Mouse (Mus musculus): ENCODE measurements around the gene Pigk. TPM values are rescaled to one million over a fixed set of nuclear protein-coding genes. Genes with fewer than 3 reads are reported as not detected.
A peak's percentile ranks its signal among the peaks of the same experiment; 100 is the strongest.

The Pigk gene
- polyA plus RNA-seq, 1 experiment, result 17.0 TPM

DNA sequence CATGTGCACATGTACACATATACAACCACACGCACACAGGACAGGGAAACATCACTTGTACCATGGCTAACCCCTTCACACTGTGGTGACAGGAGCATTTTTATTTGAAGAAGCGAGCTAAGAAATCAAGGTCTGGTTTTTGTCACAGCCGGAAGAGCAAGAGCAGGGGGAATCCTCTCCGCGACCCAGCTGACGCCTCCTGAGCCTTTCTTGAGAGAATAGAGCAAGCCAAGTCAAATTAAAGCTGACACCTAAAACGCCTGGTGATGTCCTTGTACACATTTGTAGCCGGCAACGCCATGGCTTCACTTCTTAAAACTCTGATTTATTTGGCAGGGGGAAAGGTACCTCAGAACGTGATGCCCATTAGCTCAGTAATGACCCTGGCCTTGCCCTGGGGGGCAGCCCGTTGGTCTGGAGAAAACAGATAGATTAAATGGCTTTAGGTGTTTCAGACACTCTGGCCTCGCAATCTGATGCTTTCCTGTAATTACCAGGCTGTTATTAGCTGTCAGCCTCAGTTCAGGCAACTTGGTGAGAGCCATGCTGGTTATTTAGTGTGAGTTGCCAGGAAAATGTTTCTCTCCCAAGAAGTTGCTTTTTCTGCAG is 141.2 kb downstream of the Pigk start:
- TF ChIP-seq POLR2A (IDR thresholded peaks at IDR 0.05; ENCODE audit: borderline replicate concordance, extremely low read depth, insufficient read depth, insufficient read length, poor library complexity, severe bottlenecking), result no peak
- no peak for TF ChIP-seq CTCF (IDR thresholded peaks at IDR 0.05; ENCODE audit: borderline replicate concordance, extremely low read depth, insufficient read depth, insufficient read length)
- peak; percentile 40 for DNase-seq (ENCODE audit: low read depth)

- peak; percentile 45 for DNase-seq (ENCODE audit: low read depth)
- TF ChIP-seq POLR2A (IDR thresholded peaks at IDR 0.05; ENCODE audit: borderline replicate concordance, extremely low read depth, insufficient read depth, insufficient read length, poor library complexity, severe bottlenecking) (no peak), CTCF (IDR thresholded peaks at IDR 0.05; ENCODE audit: borderline replicate concordance, extremely low read depth, insufficient read depth, insufficient read length) (no peak)
These were observed 142.2 kb downstream of the Pigk start for GRCm38 (mm10) chr3:152856095-152856494.

DNA sequence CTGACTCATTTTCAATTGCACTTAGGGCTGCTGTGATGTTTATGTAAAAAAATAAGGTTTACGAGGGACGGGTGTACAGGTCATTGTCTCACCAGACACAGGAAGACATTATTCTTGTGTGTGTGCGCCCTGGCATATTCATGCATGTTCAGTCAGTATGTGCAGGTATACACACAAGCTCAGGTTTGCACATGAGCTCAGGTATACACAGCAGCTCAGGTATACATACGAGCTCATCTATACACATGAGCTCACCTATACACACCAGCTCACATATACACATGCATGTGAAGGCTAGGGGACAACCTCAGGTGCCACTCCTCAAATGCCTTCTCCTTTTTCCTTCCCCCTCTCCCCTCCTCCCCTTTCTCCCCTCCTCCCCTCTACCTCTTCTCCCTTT is 147.6 kb downstream of the Pigk start:
- no peak for DNase-seq (ENCODE audit: low read depth)
- TF ChIP-seq CTCF (IDR thresholded peaks at IDR 0.05; ENCODE audit: borderline replicate concordance, extremely low read depth, insufficient read depth, insufficient read length), result no peak

- TF ChIP-seq CTCF (IDR thresholded peaks at IDR 0.05; ENCODE audit: borderline replicate concordance, extremely low read depth, insufficient read depth, insufficient read length), result no peak
- no peak for TF ChIP-seq POLR2A (IDR thresholded peaks at IDR 0.05; ENCODE audit: borderline replicate concordance, extremely low read depth, insufficient read depth, insufficient read length, poor library complexity, severe bottlenecking)
- no peak for DNase-seq (ENCODE audit: low read depth)
These were observed 148.1 kb downstream of the Pigk start for GRCm38 (mm10) chr3:152861978-152862377.

- peak; percentile 34 for DNase-seq (ENCODE audit: low read depth)
- TF ChIP-seq CTCF (IDR thresholded peaks at IDR 0.05; ENCODE audit: borderline replicate concordance, extremely low read depth, insufficient read depth, insufficient read length) (no peak), POLR2A (IDR thresholded peaks at IDR 0.05; ENCODE audit: borderline replicate concordance, extremely low read depth, insufficient read depth, insufficient read length, poor library complexity, severe bottlenecking) (no peak)
These were observed 152.4 kb downstream of the Pigk start for GRCm38 (mm10) chr3:152866035-152866965.

GRCm38 (mm10) chr3:152867654-152868525 is 154.0 kb downstream of the Pigk start:
- TF ChIP-seq POLR2A (IDR thresholded peaks at IDR 0.05; ENCODE audit: borderline replicate concordance, extremely low read depth, insufficient read depth, insufficient read length, poor library complexity, severe bottlenecking) (no peak), CTCF (IDR thresholded peaks at IDR 0.05; ENCODE audit: borderline replicate concordance, extremely low read depth, insufficient read depth, insufficient read length) (no peak)
- DNase-seq (ENCODE audit: low read depth), result peak; percentile 66

DNA sequence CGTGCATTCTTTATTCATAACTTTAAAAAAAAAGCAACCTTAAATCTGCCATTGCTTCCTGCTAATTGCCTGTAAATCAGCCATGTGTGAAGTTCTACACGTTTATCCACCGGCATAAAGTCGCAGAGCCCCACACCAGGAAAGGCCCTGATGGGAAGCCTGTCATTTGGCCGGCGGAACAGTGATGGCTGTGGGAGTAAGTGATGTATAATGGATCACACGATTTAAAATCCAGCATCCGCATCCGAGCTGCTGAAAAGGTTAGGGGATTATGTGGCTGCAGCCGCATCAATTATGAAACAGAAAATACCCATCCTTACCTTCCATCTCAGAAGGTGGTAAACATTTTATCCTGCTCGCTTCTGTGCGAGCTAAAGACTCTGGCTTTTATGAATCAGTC is 158.2 kb downstream of the Pigk start:
- peak; percentile 70 for DNase-seq (ENCODE audit: low read depth)
- TF ChIP-seq POLR2A (IDR thresholded peaks at IDR 0.05; ENCODE audit: borderline replicate concordance, extremely low read depth, insufficient read depth, insufficient read length, poor library complexity, severe bottlenecking) (no peak), CTCF (IDR thresholded peaks at IDR 0.05; ENCODE audit: borderline replicate concordance, extremely low read depth, insufficient read depth, insufficient read length) (no peak)

GRCm38 (mm10) chr3:152872596-152872995 is 158.7 kb downstream of the Pigk start:
- DNase-seq (ENCODE audit: low read depth), result peak; percentile 69
- TF ChIP-seq CTCF (IDR thresholded peaks at IDR 0.05; ENCODE audit: borderline replicate concordance, extremely low read depth, insufficient read depth, insufficient read length) (no peak), POLR2A (IDR thresholded peaks at IDR 0.05; ENCODE audit: borderline replicate concordance, extremely low read depth, insufficient read depth, insufficient read length, poor library complexity, severe bottlenecking) (no peak)

GRCm38 (mm10) chr3:152874431-152875355 is 160.8 kb downstream of the Pigk start:
- TF ChIP-seq POLR2A (IDR thresholded peaks at IDR 0.05; ENCODE audit: borderline replicate concordance, extremely low read depth, insufficient read depth, insufficient read length, poor library complexity, severe bottlenecking) (no peak), CTCF (IDR thresholded peaks at IDR 0.05; ENCODE audit: borderline replicate concordance, extremely low read depth, insufficient read depth, insufficient read length) (no peak)
- peak; percentile 42 for DNase-seq (ENCODE audit: low read depth)

- no peak for TF ChIP-seq POLR2A (IDR thresholded peaks at IDR 0.05; ENCODE audit: borderline replicate concordance, extremely low read depth, insufficient read depth, insufficient read length, poor library complexity, severe bottlenecking)
- TF ChIP-seq CTCF (IDR thresholded peaks at IDR 0.05; ENCODE audit: borderline replicate concordance, extremely low read depth, insufficient read depth, insufficient read length), result peak; percentile 16; the same call in 1 of the 2 replicates
- no peak for DNase-seq (ENCODE audit: low read depth)
These were observed 161.9 kb downstream of the Pigk start for GRCm38 (mm10) chr3:152875723-152876290.

All from brain, embryonic 14.5 days (tissue).